20 mouse cellular contexts compared by ENCODE assay signal in genomic region chr5:92933599-92934217, GRCm38 (mm10).
DNase-seq lines count a peak whose midpoint lies in the region; ATAC-seq and TF ChIP-seq lines count a peak whose summit lies in the region.
"Had no signal": no experiment of that assay in that cellular context is flagged by ENCODE, and none has a peak within 500 bp of the region (broad histone marks: within the 10 kb centered on the region; RNA-seq: fewer than 3 reads in every experiment).

No protein-coding gene starts in this region.

- no peaks in the 10 kb centered on the region for H3K9me3 ChIP-seq in heart, embryonic 10.5 days
- H3K9me3 ChIP-seq: embryonic facial prominence, embryonic 10.5 days; forebrain, embryonic 12.5 days; hindbrain, embryonic 12.5 days; limb, embryonic 13.5 days; liver, embryonic 13.5 days had no signal

- 73% methylated on average over 7 of the region's 7 CpGs for WGBS in heart, embryonic 10.5 days
- WGBS in kidney, adult 2 months: 60% methylated on average over 7 of the region's 7 CpGs

- peaks cover 71% of the 10 kb centered on the region for H3K4me1 ChIP-seq in heart, embryonic 10.5 days
- H3K4me1 ChIP-seq in kidney, adult 2 months (ENCODE audit: control insufficient read depth, insufficient read depth, low read length): peaks cover 11% of the 10 kb centered on the region
- peaks cover 12% of the 10 kb centered on the region; the same call in 1 of the 2 replicates for H3K4me1 ChIP-seq in brown adipose tissue, adult 24 weeks (ENCODE audit: control insufficient read depth, insufficient read depth, insufficient read length, low read length)
- H3K4me1 ChIP-seq: liver, embryonic 13.5 days had no signal

- H3K36me3 ChIP-seq in heart, embryonic 10.5 days: peaks cover 40% of the 10 kb centered on the region
- no peaks in the 10 kb centered on the region for H3K36me3 ChIP-seq in kidney, adult 2 months (ENCODE audit: control insufficient read depth, insufficient read depth, low read length)
- H3K36me3 ChIP-seq: hindbrain, embryonic 12.5 days; liver, embryonic 13.5 days had no signal

- H3K4me3 ChIP-seq in heart, embryonic 10.5 days: peak overlapping the region; percentile 15; the same call in 1 of the 2 replicates
- H3K4me3 ChIP-seq in kidney, adult 2 months (ENCODE audit: insufficient read depth, low read depth, low read length): peak overlapping the region; percentile 15; the same call in 1 of the 2 replicates
- H3K4me3 ChIP-seq in brown adipose tissue, adult 24 weeks (ENCODE audit: insufficient read depth, low read depth, low read length): 0 out of 2 replicates have a peak overlapping the region, but pooled peaks have one; percentile 17
- H3K4me3 ChIP-seq: embryonic facial prominence, embryonic 10.5 days; forebrain, embryonic 12.5 days; hindbrain, embryonic 12.5 days; limb, embryonic 13.5 days; liver, embryonic 13.5 days had no signal

- no peak for TF ChIP-seq POLR2A in kidney, adult 2 months (IDR thresholded peaks at IDR 0.05; ENCODE audit: low read depth, low read length)

- no peak for TF ChIP-seq CTCF in kidney, adult 2 months (conservative IDR thresholded peaks at IDR 0.05; ENCODE audit: insufficient read depth, insufficient read length, low read depth, low read length)

- no peak for DNase-seq in heart, embryonic 10.5 days (ENCODE audit: low spot score)
- DNase-seq in heart, postnatal 10 days: no peak
- DNase-seq in kidney, adult 2 months: no peak
- DNase-seq in kidney, postnatal 10 days: no peak
- no peak for DNase-seq in layer of hippocampus, postnatal 25 days (ENCODE audit: extremely low spot score in 1 of 2, low spot score in 1 of 2)
- DNase-seq: cerebellum, adult 9-10 months; gastrocnemius, postnatal 25 days; kidney, postnatal 4 days; layer of hippocampus, adult 9-11 months; liver, embryonic 13.5 days; lung, embryonic 14.5 days; retina, postnatal 1 day; thymus, postnatal 14 days had no signal

- peak overlapping the region; percentile 74 for H3K27ac ChIP-seq in heart, embryonic 10.5 days
- no peak overlapping the region for H3K27ac ChIP-seq in kidney, adult 2 months (ENCODE audit: insufficient read depth, low read depth, low read length)
- H3K27ac ChIP-seq in brown adipose tissue, adult 24 weeks (replicated peaks; ENCODE audit: low read depth, low read length): no peak overlapping the region
- H3K27ac ChIP-seq: embryonic facial prominence, embryonic 10.5 days; forebrain, embryonic 12.5 days; hindbrain, embryonic 12.5 days; limb, embryonic 13.5 days; liver, embryonic 13.5 days had no signal

- H3K27me3 ChIP-seq in heart, embryonic 10.5 days (ENCODE audit: insufficient read depth, poor library complexity, severe bottlenecking): no peaks in the 10 kb centered on the region
- no peaks in the 10 kb centered on the region for H3K27me3 ChIP-seq in kidney, adult 2 months (replicated peaks; ENCODE audit: control insufficient read depth, insufficient read depth, low read length)
- H3K27me3 ChIP-seq: forebrain, embryonic 12.5 days; hindbrain, embryonic 12.5 days; limb, embryonic 13.5 days; liver, embryonic 13.5 days had no signal

- no peak for ATAC-seq in megakaryocyte progenitor cell, adult 5-6 weeks (replicated peaks; ENCODE audit: poor library complexity)
- ATAC-seq: inflammation-experienced regulatory T-cells, adult 6 months had no signal

- intact Hi-C loops in heart, postnatal 10 days (cut with DNase I): no loop called here
